Mouse (Mus musculus): ENCODE measurements at regions not wholly inside any gene's neighbourhood (a gene's known extent, or its start where the extent isn't known, plus 50 kb on each side); places are given as distances from the start of the nearest gene placed in this dataset. TPM values are rescaled to one million over a fixed set of nuclear protein-coding genes. Genes with fewer than 3 reads are reported as not detected.

DNA sequence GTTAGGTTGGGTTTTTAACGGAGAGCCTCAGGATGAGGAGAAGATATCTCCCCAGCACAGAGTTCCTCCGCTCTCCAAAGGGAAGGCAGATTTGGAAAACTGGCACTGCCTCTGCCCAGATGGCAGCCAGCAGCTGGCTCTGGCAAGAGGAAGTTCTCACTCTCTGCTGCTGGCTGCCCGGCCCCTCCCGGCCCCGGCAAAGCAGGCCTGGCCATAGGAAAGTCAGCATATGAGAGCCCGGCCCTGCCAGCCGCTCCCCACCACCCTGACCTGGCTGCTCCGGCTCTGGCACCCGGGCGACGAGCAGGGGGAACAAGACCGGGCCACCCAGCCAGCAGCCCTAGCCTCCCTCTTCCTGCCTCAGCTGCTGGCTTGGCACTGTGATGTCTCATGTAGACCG is 89.1 kb upstream of the Prox1 start:
- Histone ChIP-seq H3K27ac (ENCODE audit: low read depth) (no peak overlapping the region), H3K27me3 (ENCODE audit: insufficient read depth, low read length) (no peaks in the 10 kb centered on the region), H3K4me3 (ENCODE audit: low read depth, low read length) (no peak overlapping the region), H3K9me3 (ENCODE audit: low read length) (peaks cover 2% of the 10 kb centered on the region), H3K4me1 (ENCODE audit: insufficient read depth) (no peaks in the 10 kb centered on the region), H3K4me2 (ENCODE audit: low read depth, low read length) (no peak overlapping the region), H3K36me3 (replicated peaks; ENCODE audit: insufficient read depth, low read length) (no peaks in the 10 kb centered on the region), H3K9ac (replicated peaks) (no peak overlapping the region)
- WGBS (ENCODE audit: insufficient replicate concordance), result 79% methylated on average over 13 of the region's 13 CpGs
- no peak for TF ChIP-seq CTCF (IDR thresholded peaks at IDR 0.05; ENCODE audit: low read depth)
- no peak for TF ChIP-seq EP300 (IDR thresholded peaks at IDR 0.05; ENCODE audit: low read depth)
- ATAC-seq, result no peak
- no peak for DNase-seq

DNA sequence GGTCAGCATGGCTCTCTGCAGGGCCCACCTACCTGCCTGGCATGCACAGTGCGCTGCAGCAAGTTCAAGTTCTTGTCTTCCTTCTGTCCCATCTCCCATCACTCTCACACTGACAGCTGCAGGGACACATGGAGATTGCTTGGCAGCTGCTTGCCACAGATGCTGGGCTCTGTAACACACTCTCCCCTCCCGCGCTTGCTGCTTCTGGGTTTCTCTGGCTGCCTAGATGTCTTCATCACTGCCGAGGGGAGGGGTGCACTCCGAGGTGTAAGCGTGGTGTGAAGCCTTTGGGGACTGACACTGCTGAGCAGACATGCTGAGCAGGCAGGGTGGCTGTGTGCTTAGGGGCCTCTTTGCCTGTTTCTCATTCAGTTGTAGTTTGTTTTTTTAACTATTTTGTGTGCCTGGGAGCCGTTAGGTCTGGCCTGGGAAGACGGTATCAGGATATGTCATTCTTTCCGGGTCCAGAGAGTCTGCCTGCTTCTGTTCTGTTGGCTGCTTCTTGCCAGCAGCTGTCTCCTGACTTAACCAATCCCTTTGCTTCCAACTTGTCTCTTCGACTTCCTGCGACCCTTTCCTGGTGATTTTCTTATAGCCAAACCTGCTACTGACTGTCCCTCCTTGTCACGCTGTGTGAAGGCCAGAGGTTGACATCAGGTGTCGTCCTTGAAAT is 80.2 kb upstream of the Prox1 start:
- Histone ChIP-seq H3K4me2 (ENCODE audit: low read depth, low read length) (no peak overlapping the region), H3K27ac (ENCODE audit: low read depth) (no peak overlapping the region), H3K4me3 (ENCODE audit: low read depth, low read length) (no peak overlapping the region), H3K36me3 (replicated peaks; ENCODE audit: insufficient read depth, low read length) (no peaks in the 10 kb centered on the region), H3K9me3 (ENCODE audit: low read length) (peaks cover 8% of the 10 kb centered on the region; the same call in 1 of the 2 replicates), H3K9ac (replicated peaks) (no peak overlapping the region), H3K27me3 (ENCODE audit: insufficient read depth, low read length) (no peaks in the 10 kb centered on the region), H3K4me1 (ENCODE audit: insufficient read depth) (no peaks in the 10 kb centered on the region)
- WGBS (ENCODE audit: insufficient replicate concordance), result 50% methylated on average over 13 of the region's 13 CpGs
- no peak for ATAC-seq
- TF ChIP-seq CTCF (IDR thresholded peaks at IDR 0.05; ENCODE audit: low read depth) (no peak), EP300 (IDR thresholded peaks at IDR 0.05; ENCODE audit: low read depth) (no peak)
- DNase-seq, result no peak

DNA sequence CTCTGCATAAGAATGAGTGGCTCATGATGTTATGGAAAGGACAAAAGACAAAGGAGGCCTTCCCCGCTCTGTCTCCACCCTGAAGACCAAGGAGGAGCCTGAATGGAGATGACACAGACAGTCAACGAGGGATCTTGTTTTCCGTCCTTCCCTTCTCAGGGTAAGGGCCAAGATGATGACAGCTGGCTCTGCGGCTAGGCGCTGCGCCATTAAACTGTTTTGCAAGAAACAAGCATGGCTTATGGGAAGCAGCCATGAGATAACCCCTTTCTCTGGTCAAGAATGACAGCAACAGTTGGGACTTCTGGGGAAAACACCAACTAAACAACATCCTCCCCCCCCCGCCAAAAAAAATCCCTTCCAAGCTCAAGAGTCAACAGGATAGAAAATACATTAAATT is 72.0 kb upstream of the Prox1 start:
- no peaks in the 10 kb centered on the region for H3K9me3 ChIP-seq (ENCODE audit: low read length)
- no peak overlapping the region for H3K4me2 ChIP-seq (ENCODE audit: low read depth, low read length)
- H3K4me1 ChIP-seq (ENCODE audit: insufficient read depth), result no peaks in the 10 kb centered on the region
- WGBS (ENCODE audit: insufficient replicate concordance), result 74% methylated on average over 7 of the region's 7 CpGs
- no peak overlapping the region for H3K9ac ChIP-seq (replicated peaks)
- ATAC-seq, result no peak
- TF ChIP-seq CTCF (IDR thresholded peaks at IDR 0.05; ENCODE audit: low read depth), result no peak
- no peak for TF ChIP-seq EP300 (IDR thresholded peaks at IDR 0.05; ENCODE audit: low read depth)
- no peak overlapping the region for H3K27ac ChIP-seq (ENCODE audit: low read depth)
- H3K27me3 ChIP-seq (ENCODE audit: insufficient read depth, low read length), result no peaks in the 10 kb centered on the region
- DNase-seq, result no peak
- no peaks in the 10 kb centered on the region for H3K36me3 ChIP-seq (replicated peaks; ENCODE audit: insufficient read depth, low read length)
- H3K4me3 ChIP-seq (ENCODE audit: low read depth, low read length), result no peak overlapping the region

DNA sequence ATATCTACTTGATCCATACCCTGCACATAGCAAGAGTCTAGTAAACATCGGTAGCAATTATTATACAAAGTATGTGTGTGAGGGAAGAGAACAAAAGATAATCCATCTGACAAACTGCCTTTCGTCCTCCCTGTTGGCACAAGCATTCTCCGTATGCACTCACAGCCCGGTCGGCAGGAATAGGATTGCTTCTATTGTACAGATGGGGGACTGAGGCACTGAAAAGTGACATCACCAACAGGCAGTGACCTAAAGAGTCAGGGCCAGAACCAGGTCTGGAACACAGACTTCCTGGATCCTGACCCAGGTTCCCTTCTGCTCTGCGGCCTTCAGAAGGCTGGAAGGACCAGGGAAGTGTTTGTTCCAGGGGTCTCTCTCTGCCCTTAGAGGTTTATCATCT is 69.3 kb upstream of the Prox1 start:
- Histone ChIP-seq H3K4me2 (ENCODE audit: low read depth, low read length) (no peak overlapping the region), H3K4me1 (ENCODE audit: insufficient read depth) (no peaks in the 10 kb centered on the region), H3K27ac (ENCODE audit: low read depth) (no peak overlapping the region), H3K9ac (replicated peaks) (no peak overlapping the region), H3K36me3 (replicated peaks; ENCODE audit: insufficient read depth, low read length) (no peaks in the 10 kb centered on the region), H3K27me3 (ENCODE audit: insufficient read depth, low read length) (no peaks in the 10 kb centered on the region), H3K4me3 (ENCODE audit: low read depth, low read length) (no peak overlapping the region), H3K9me3 (ENCODE audit: low read length) (no peaks in the 10 kb centered on the region)
- TF ChIP-seq CTCF (IDR thresholded peaks at IDR 0.05; ENCODE audit: low read depth), result no peak
- no peak for TF ChIP-seq EP300 (IDR thresholded peaks at IDR 0.05; ENCODE audit: low read depth)
- DNase-seq (no peak), ATAC-seq (no peak)
- WGBS (ENCODE audit: insufficient replicate concordance), result 76% methylated on average over 6 of the region's 6 CpGs

DNA sequence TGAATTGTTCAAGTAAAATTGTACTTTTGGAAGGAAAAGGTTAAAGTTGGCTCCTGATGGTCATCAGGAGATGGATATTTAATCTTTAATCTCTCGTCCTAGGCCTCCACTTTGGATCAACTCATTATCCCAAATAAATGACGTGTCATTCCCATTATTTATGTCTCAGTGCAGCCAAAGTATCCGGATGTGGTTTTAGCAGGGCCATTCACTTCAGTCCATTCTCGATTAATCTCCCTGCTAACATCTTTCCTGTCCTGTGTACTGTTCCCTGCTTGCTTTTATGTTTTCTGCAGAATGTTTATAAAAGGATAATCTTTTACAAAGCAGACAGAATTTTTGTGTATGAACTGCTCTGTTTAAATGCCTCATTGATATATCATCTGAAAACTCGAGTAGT is 60.4 kb upstream of the Prox1 start:
- no peaks in the 10 kb centered on the region for H3K4me1 ChIP-seq (ENCODE audit: insufficient read depth)
- H3K4me2 ChIP-seq (ENCODE audit: low read depth, low read length), result no peak overlapping the region
- TF ChIP-seq EP300 (IDR thresholded peaks at IDR 0.05; ENCODE audit: low read depth) (no peak), CTCF (IDR thresholded peaks at IDR 0.05; ENCODE audit: low read depth) (no peak)
- 44% methylated on average over 5 of the region's 5 CpGs for WGBS (ENCODE audit: insufficient replicate concordance)
- ATAC-seq, result no peak
- H3K27ac ChIP-seq (ENCODE audit: low read depth), result no peak overlapping the region
- H3K36me3 ChIP-seq (replicated peaks; ENCODE audit: insufficient read depth, low read length), result no peaks in the 10 kb centered on the region
- no peaks in the 10 kb centered on the region for H3K27me3 ChIP-seq (ENCODE audit: insufficient read depth, low read length)
- no peak overlapping the region for H3K4me3 ChIP-seq (ENCODE audit: low read depth, low read length)
- no peak for DNase-seq
- no peak overlapping the region for H3K9ac ChIP-seq (replicated peaks)
- H3K9me3 ChIP-seq (ENCODE audit: low read length), result 0 out of 2 replicates have a peak, but pooled peaks cover 3% of the 10 kb centered on the region

DNA sequence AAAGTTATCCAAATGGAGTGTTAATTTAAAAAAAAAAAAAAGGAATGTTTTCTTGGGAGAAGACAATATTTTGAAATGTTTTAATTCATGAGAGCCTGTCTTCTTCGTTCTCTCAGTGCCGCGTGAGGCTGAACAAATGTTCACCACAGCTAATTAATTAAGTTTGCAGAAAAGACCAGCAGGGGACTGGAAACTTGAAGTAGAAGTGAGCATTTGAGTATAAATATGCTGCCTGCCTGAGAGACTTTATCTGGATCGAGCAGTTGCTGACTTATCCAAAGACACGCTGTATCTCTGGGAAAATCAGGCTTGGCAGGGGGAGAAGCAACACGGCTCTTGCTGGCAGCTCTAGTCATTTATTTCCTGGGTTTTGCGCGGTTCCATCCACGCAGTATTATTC is 49.9 kb upstream of the Prox1 start:
- Histone ChIP-seq H3K4me2 (ENCODE audit: low read depth, low read length) (no peak overlapping the region), H3K9me3 (ENCODE audit: low read length) (peaks cover 8% of the 10 kb centered on the region), H3K4me3 (ENCODE audit: low read depth, low read length) (no peak overlapping the region), H3K36me3 (replicated peaks; ENCODE audit: insufficient read depth, low read length) (no peaks in the 10 kb centered on the region), H3K4me1 (ENCODE audit: insufficient read depth) (no peaks in the 10 kb centered on the region), H3K27me3 (ENCODE audit: insufficient read depth, low read length) (no peaks in the 10 kb centered on the region), H3K9ac (replicated peaks) (no peak overlapping the region), H3K27ac (ENCODE audit: low read depth) (no peak overlapping the region)
- WGBS (ENCODE audit: insufficient replicate concordance), result 66% methylated on average over 9 of the region's 9 CpGs
- TF ChIP-seq CTCF (IDR thresholded peaks at IDR 0.05; ENCODE audit: low read depth), result no peak
- ATAC-seq, result no peak
- DNase-seq, result no peak

Small RNA genes lying in the stretch of these regions (microRNA-seq; reads per million reads assigned to microRNA genes)
- gene Gm47294, result not detected

All from liver, postnatal 0 days (tissue).